Comparison of ENCODE assay signal across 9 mouse cellular contexts in genomic region chr12:91679320-91680064, GRCm38 (mm10).
DNase-seq lines count a peak whose midpoint lies in the region; ATAC-seq and TF ChIP-seq lines count a peak whose summit lies in the region.
"Had no signal": no experiment of that assay in that cellular context is flagged by ENCODE, and none has a peak within 500 bp of the region (broad histone marks: within the 10 kb centered on the region; RNA-seq: fewer than 3 reads in every experiment).

No protein-coding gene starts in this region.

- no peak overlapping the region for H3K4me2 ChIP-seq in kidney, postnatal 0 days (ENCODE audit: low read length)
- H3K4me2 ChIP-seq in embryonic facial prominence, embryonic 15.5 days (replicated peaks) = peak overlapping the region; percentile 6; the same call in 1 of the 2 replicates
- H3K4me2 ChIP-seq in neural tube, embryonic 13.5 days = peak overlapping the region; percentile 17; the same call in 1 of the 2 replicates

- no peaks in the 10 kb centered on the region for H3K27me3 ChIP-seq in kidney, postnatal 0 days (ENCODE audit: insufficient read depth, low read length)
- no peaks in the 10 kb centered on the region for H3K27me3 ChIP-seq in embryonic facial prominence, embryonic 15.5 days
- no peaks in the 10 kb centered on the region; the same call in 1 of the 2 replicates for H3K27me3 ChIP-seq in neural tube, embryonic 13.5 days

- DNase-seq in kidney, postnatal 0 days (ENCODE audit: low spot score) = no peak
- no peak for DNase-seq in kidney, adult 8-10 months
- peak; percentile 47 to 48 for DNase-seq in layer of hippocampus, adult 8-10 months (ENCODE audit: low spot score in 2 of 2)
- no peak for DNase-seq in heart, adult 18-20 months
- no peak for DNase-seq in kidney, adult 9 months
- DNase-seq in cerebellum, adult 9-11 months = no peak
- DNase-seq: liver had no signal

- no peak overlapping the region for H3K4me3 ChIP-seq in kidney, postnatal 0 days (replicated peaks; ENCODE audit: low read depth, low read length)
- no peak overlapping the region for H3K4me3 ChIP-seq in embryonic facial prominence, embryonic 15.5 days (replicated peaks)
- no peak overlapping the region for H3K4me3 ChIP-seq in neural tube, embryonic 13.5 days

- 0 out of 2 replicates have a peak overlapping the region, but pooled peaks have one; percentile 8 for H3K27ac ChIP-seq in kidney, postnatal 0 days
- peak overlapping the region; percentile 75 for H3K27ac ChIP-seq in embryonic facial prominence, embryonic 15.5 days (replicated peaks)
- peak overlapping the region; percentile 18; the same call in 1 of the 2 replicates for H3K27ac ChIP-seq in neural tube, embryonic 13.5 days (replicated peaks)

- peaks cover 20% of the 10 kb centered on the region for H3K4me1 ChIP-seq in kidney, postnatal 0 days (replicated peaks; ENCODE audit: insufficient read depth, low read length)
- H3K4me1 ChIP-seq in embryonic facial prominence, embryonic 15.5 days = peaks cover 36% of the 10 kb centered on the region
- H3K4me1 ChIP-seq in neural tube, embryonic 13.5 days (replicated peaks) = peaks cover 27% of the 10 kb centered on the region

- H3K36me3 ChIP-seq in kidney, postnatal 0 days (ENCODE audit: insufficient read depth, low read length) = no peaks in the 10 kb centered on the region
- no peaks in the 10 kb centered on the region for H3K36me3 ChIP-seq in embryonic facial prominence, embryonic 15.5 days
- H3K36me3 ChIP-seq in neural tube, embryonic 13.5 days = no peaks in the 10 kb centered on the region

- no peak overlapping the region for H3K9ac ChIP-seq in kidney, postnatal 0 days (ENCODE audit: low read depth, low read length)
- H3K9ac ChIP-seq in embryonic facial prominence, embryonic 15.5 days = no peak overlapping the region
- H3K9ac ChIP-seq in neural tube, embryonic 13.5 days = no peak overlapping the region

- H3K9me3 ChIP-seq in kidney, postnatal 0 days (replicated peaks; ENCODE audit: low read length) = no peaks in the 10 kb centered on the region
- H3K9me3 ChIP-seq in embryonic facial prominence, embryonic 15.5 days (replicated peaks) = no peaks in the 10 kb centered on the region
- H3K9me3 ChIP-seq in neural tube, embryonic 13.5 days = no peaks in the 10 kb centered on the region; the same call in 1 of the 2 replicates

- 59% methylated on average over 14 of the region's 14 CpGs for WGBS in kidney, postnatal 0 days
- 41% methylated on average over 14 of the region's 14 CpGs for WGBS in embryonic facial prominence, embryonic 15.5 days
- WGBS in neural tube, embryonic 13.5 days = 33% methylated on average over 14 of the region's 14 CpGs

- no peak for ATAC-seq in kidney, postnatal 0 days (replicated peaks; ENCODE audit: low FRiP score, low read depth)
- ATAC-seq in embryonic facial prominence, embryonic 15.5 days (ENCODE audit: insufficient number of reproducible peaks, low FRiP score, low TSS enrichment, low read depth) = 0 out of 2 replicates have a peak, but pooled peaks have one; percentile 41
- peak; percentile 60 for ATAC-seq in neural tube, embryonic 13.5 days (ENCODE audit: low read depth)

- TF ChIP-seq CTCF in kidney, postnatal 0 days (IDR thresholded peaks at IDR 0.05; ENCODE audit: low read depth) = no peak

Comparison
In these comparisons a context has a peak if more than half of its experiments do, and no peak if none do; other contexts are left out.
1. DNase-seq: peak in layer of hippocampus, adult 8-10 months (2 of 2); none in kidney, postnatal 0 days (single experiment), kidney, adult 8-10 months (0 of 2), heart, adult 18-20 months (0 of 2), kidney, adult 9 months (single experiment) and cerebellum, adult 9-11 months (single experiment).
2. H3K27ac ChIP-seq: peak in every context shown above with its lines; median percentile 75 in embryonic facial prominence, embryonic 15.5 days; 18 in neural tube, embryonic 13.5 days; 8 in kidney, postnatal 0 days.